Mouse (Mus musculus) myocyte (in vitro differentiated cells): ENCODE results near the gene Wwox.

Experiments used
- CEBPB ChIP-seq: IDR thresholded peaks from 2 replicates; pipeline ENCODE4 v1.6.1; 2011; ENCODE audit warnings: mild to moderate bottlenecking, moderate library complexity; ENCODE audit not compliant: poor library complexity, insufficient read depth, severe bottlenecking
- E2F4 ChIP-seq: IDR thresholded peaks from one replicate; pipeline ENCODE4 v1.6.1; 2011; ENCODE audit warnings: mild to moderate bottlenecking, control low read depth, moderate library complexity; ENCODE audit not compliant: insufficient read depth
- MYOD1 ChIP-seq, 3 experiments: IDR thresholded peaks; one replicate each; pipeline ENCODE4 v1.6.1; 2011; ENCODE audit warnings: control low read depth in 2 of 3, low read depth in 2 of 3, mild to moderate bottlenecking in 2 of 3, moderate library complexity in 1 of 3; ENCODE audit not compliant: insufficient read length in 2 of 3, control insufficient read depth in 1 of 3
- POLR2A ChIP-seq: IDR thresholded peaks from one replicate; pipeline ENCODE4 v1.6.1; 2011; ENCODE audit warnings: low read depth, mild to moderate bottlenecking, control low read depth, moderate library complexity; ENCODE audit not compliant: insufficient read length
- POLR2AphosphoS2 ChIP-seq: IDR thresholded peaks from one replicate; pipeline ENCODE4 v1.6.1; 2011; ENCODE audit warnings: low read depth, control low read depth; ENCODE audit not compliant: insufficient read length
- USF1 ChIP-seq: IDR thresholded peaks from one replicate; pipeline ENCODE4 v1.6.1; 2011; ENCODE audit warnings: low read depth, mild to moderate bottlenecking, control low read depth, moderate library complexity

- TF ChIP-seq MYOD1 (IDR thresholded peaks at IDR 0.05; ENCODE audit: control insufficient read depth in 1 of 3, insufficient read length in 2 of 3, low read depth in 2 of 3) = peak in 1 of 3 experiments; percentile 17
- no peak for TF ChIP-seq POLR2A
- no peak for TF ChIP-seq USF1
- TF ChIP-seq CEBPB = no peak
- no peak for TF ChIP-seq POLR2AphosphoS2
- TF ChIP-seq E2F4 = no peak
Observed at GRCm38 (mm10) chr8:114777271-114777980, 338.0 kb downstream of the Wwox start.
